23 mouse cellular contexts compared by ENCODE assay signal in the genomic region with DNA sequence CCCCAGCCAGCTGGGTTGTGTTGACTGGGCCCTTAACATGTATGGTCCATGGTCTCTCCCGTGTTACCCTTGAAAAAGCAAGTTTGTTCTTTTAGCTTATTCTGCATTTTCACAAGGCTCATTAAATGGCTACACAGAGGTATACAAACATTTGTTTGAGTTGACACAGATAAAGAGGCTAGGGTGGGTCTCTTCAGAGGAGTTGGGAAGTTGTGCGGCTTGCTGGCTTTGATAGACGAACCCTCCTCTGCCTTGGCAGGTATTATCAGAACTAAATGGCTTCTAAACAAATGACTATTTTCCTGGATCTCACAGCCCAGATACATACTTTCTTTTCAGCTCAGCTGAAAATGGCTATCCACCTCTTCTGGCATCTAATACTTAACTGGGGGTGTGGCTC.
DNase-seq lines count a peak whose midpoint lies in the region; ATAC-seq and TF ChIP-seq lines count a peak whose summit lies in the region.
"Had no signal": no experiment of that assay in that cellular context is flagged by ENCODE, and none has a peak within 500 bp of the region (broad histone marks: within the 10 kb centered on the region; RNA-seq: fewer than 3 reads in every experiment).

No protein-coding gene starts in this region.

- peak; percentile 75 for ATAC-seq in liver, embryonic 11.5 days (replicated peaks; ENCODE audit: low FRiP score)
- peak; percentile 56 for ATAC-seq in erythroid progenitor cell, adult 5-6 weeks (replicated peaks; ENCODE audit: low FRiP score, poor library complexity, severe bottlenecking)
- peak; percentile 69 for ATAC-seq in liver, embryonic 14.5 days (ENCODE audit: insufficient read depth)
- peak; percentile 32 for ATAC-seq in megakaryocyte progenitor cell, adult 5-6 weeks (replicated peaks; ENCODE audit: poor library complexity)
- ATAC-seq: activated CD4-positive, CD25-positive, alpha-beta regulatory T cell, adult 4 months; forebrain, embryonic 13.5 days; forebrain, postnatal 0 days; hindbrain, embryonic 16.5 days; Patski had no signal

- 0 out of 2 replicates have a peak, but pooled peaks have one; percentile 35 for TF ChIP-seq EP300 in liver, embryonic 14.5 days (IDR thresholded peaks at IDR 0.05; ENCODE audit: low read depth)

- H3K27me3 ChIP-seq in liver, embryonic 11.5 days (replicated peaks; ENCODE audit: control insufficient read depth, insufficient read depth, low read length) = no peaks in the 10 kb centered on the region
- no peaks in the 10 kb centered on the region for H3K27me3 ChIP-seq in liver, embryonic 14.5 days (ENCODE audit: control insufficient read depth, insufficient read depth, low read length)
- H3K27me3 ChIP-seq: embryonic facial prominence, embryonic 12.5 days; forebrain, embryonic 13.5 days; heart, embryonic 13.5 days; hindbrain, embryonic 12.5 days had no signal

- H3K27ac ChIP-seq in liver, embryonic 11.5 days (ENCODE audit: low read depth, low read length) = peak overlapping the region; percentile 70
- peak overlapping the region; percentile 60 for H3K27ac ChIP-seq in liver, embryonic 14.5 days
- H3K27ac ChIP-seq: embryonic facial prominence, embryonic 12.5 days; forebrain, embryonic 13.5 days; heart, embryonic 13.5 days; hindbrain, embryonic 12.5 days had no signal

- no peak for TF ChIP-seq CTCF in liver, embryonic 14.5 days (IDR thresholded peaks at IDR 0.05; ENCODE audit: low read depth)

- WGBS in liver, embryonic 11.5 days = 52% methylated on average over 3 of the region's 3 CpGs
- WGBS in liver, embryonic 14.5 days (ENCODE audit: insufficient replicate concordance) = 17% methylated on average over 3 of the region's 3 CpGs

- no peak overlapping the region for H3K9ac ChIP-seq in liver, embryonic 11.5 days (ENCODE audit: low read depth, low read length)
- H3K9ac ChIP-seq in liver, embryonic 14.5 days (replicated peaks) = peak overlapping the region; percentile 43
- H3K9ac ChIP-seq: embryonic facial prominence, embryonic 12.5 days; forebrain, embryonic 13.5 days; forebrain, postnatal 0 days; heart, embryonic 13.5 days; hindbrain, embryonic 12.5 days had no signal

- peaks cover 36% of the 10 kb centered on the region for H3K4me1 ChIP-seq in liver, embryonic 11.5 days (replicated peaks; ENCODE audit: control insufficient read depth, insufficient read depth, low read length)
- peaks cover 20 to 34% of the 10 kb centered on the region in 2 experiments for H3K4me1 ChIP-seq in liver, embryonic 14.5 days (replicated peaks; ENCODE audit: control insufficient read depth in 2 of 2, insufficient read depth in 2 of 2, low read length in 1 of 2)

- H3K4me3 ChIP-seq in liver, embryonic 11.5 days (ENCODE audit: low read depth, low read length) = no peak overlapping the region
- no peak overlapping the region for H3K4me3 ChIP-seq in liver, embryonic 14.5 days (ENCODE audit: insufficient read depth in 1 of 2, low read depth in 2 of 2, low read length in 2 of 2)
- H3K4me3 ChIP-seq: embryonic facial prominence, embryonic 12.5 days; forebrain, embryonic 13.5 days; heart, embryonic 13.5 days; hindbrain, embryonic 12.5 days had no signal

- H3K4me2 ChIP-seq in liver, embryonic 11.5 days = 0 out of 2 replicates have a peak overlapping the region, but pooled peaks have one; percentile 9
- H3K4me2 ChIP-seq in liver, embryonic 14.5 days (ENCODE audit: low read depth) = no peak overlapping the region
- H3K4me2 ChIP-seq: embryonic facial prominence, embryonic 12.5 days; forebrain, embryonic 13.5 days; heart, embryonic 13.5 days; hindbrain, embryonic 12.5 days had no signal

- no peaks in the 10 kb centered on the region for H3K9me3 ChIP-seq in liver, embryonic 11.5 days (ENCODE audit: control insufficient read depth, low read length)
- H3K9me3 ChIP-seq in liver, embryonic 14.5 days (ENCODE audit: control insufficient read depth, low read length) = no peaks in the 10 kb centered on the region
- H3K9me3 ChIP-seq: embryonic facial prominence, embryonic 12.5 days; forebrain, embryonic 13.5 days; heart, embryonic 13.5 days; hindbrain, embryonic 12.5 days had no signal

- DNase-seq in liver, embryonic 11.5 days (ENCODE audit: low spot score) = no peak
- DNase-seq in liver = no peak
- no peak for DNase-seq in liver, embryonic 14.5 days (ENCODE audit: low read depth in 3 of 3, low spot score in 3 of 3)
- DNase-seq in right cerebral cortex, postnatal 4 days = no peak
- no peak for DNase-seq in embryo, embryonic 10 days (ENCODE audit: low spot score)
- no peak for DNase-seq in layer of hippocampus, postnatal 14 days (ENCODE audit: low spot score in 2 of 2)
- DNase-seq: adrenal gland, adult 2 months; adrenal gland, postnatal 25 days; cerebellum, adult 11 months; cerebellum, adult 8-10 months; cerebellum, postnatal 14 days; forebrain, postnatal 0 days; gastrocnemius, postnatal 14 days; heart, postnatal 4 days had no signal

- peaks cover 2% of the 10 kb centered on the region; the same call in 1 of the 2 replicates for H3K36me3 ChIP-seq in liver, embryonic 11.5 days (ENCODE audit: control insufficient read depth, insufficient read depth, low read length)
- H3K36me3 ChIP-seq in liver, embryonic 14.5 days (replicated peaks; ENCODE audit: control insufficient read depth, insufficient read depth, low read depth) = peaks cover 12% of the 10 kb centered on the region
